In genomic region chr16:94085603-94086285, GRCm38 (mm10) we compare ENCODE assay signal across 8 mouse cellular contexts. TPM values are rescaled to one million over a fixed set of nuclear protein-coding genes. Genes with fewer than 3 reads are reported as not detected.
DNase-seq lines count a peak whose midpoint lies in the region; ATAC-seq and TF ChIP-seq lines count a peak whose summit lies in the region.

No protein-coding gene starts in this region.

- no peak for TF ChIP-seq POLR2A in small intestine, adult 2 months (IDR thresholded peaks at IDR 0.05; ENCODE audit: low read depth, low read length)
- TF ChIP-seq POLR2A in thymus, adult 2 months (IDR thresholded peaks at IDR 0.05; ENCODE audit: control insufficient read depth, extremely low read depth, insufficient read depth, low read length, poor library complexity), result no peak

- peak overlapping the region; percentile 62 for H3K4me2 ChIP-seq in liver, embryonic 11.5 days
- H3K4me2 ChIP-seq in embryonic facial prominence, embryonic 12.5 days (replicated peaks), result peak overlapping the region; percentile 63

- peak overlapping the region; percentile 39 for H3K4me3 ChIP-seq in liver, embryonic 11.5 days (ENCODE audit: low read depth, low read length)
- peak overlapping the region; percentile 40 for H3K4me3 ChIP-seq in embryonic facial prominence, embryonic 12.5 days
- H3K4me3 ChIP-seq in limb, embryonic 10.5 days, result peak overlapping the region; percentile 54
- H3K4me3 ChIP-seq in small intestine, adult 2 months (ENCODE audit: low read depth, low read length), result peak overlapping the region; percentile 49; the same call in 1 of the 2 replicates
- H3K4me3 ChIP-seq in thymus, adult 2 months (ENCODE audit: control insufficient read depth, insufficient read depth, low read length), result no peak overlapping the region

- DNase-seq in liver, embryonic 11.5 days (ENCODE audit: low spot score), result peak; percentile 51
- DNase-seq in liver, result no peak
- peak; percentile 72 for DNase-seq in limb, embryonic 10.5 days (ENCODE audit: low spot score)
- no peak for DNase-seq in adrenal gland, adult 18-20 months (ENCODE audit: low spot score in 2 of 2)
- no peak for DNase-seq in right cerebral cortex, postnatal 14 days
- DNase-seq in thymus, adult 2 months, result no peak

- H3K27me3 ChIP-seq in liver, embryonic 11.5 days (replicated peaks; ENCODE audit: control insufficient read depth, insufficient read depth, low read length), result peaks cover 99% of the 10 kb centered on the region
- H3K27me3 ChIP-seq in embryonic facial prominence, embryonic 12.5 days, result peaks cover 90% of the 10 kb centered on the region
- H3K27me3 ChIP-seq in limb, embryonic 10.5 days (ENCODE audit: low read depth, poor library complexity, severe bottlenecking), result peaks cover 100% of the 10 kb centered on the region
- peaks cover 89% of the 10 kb centered on the region for H3K27me3 ChIP-seq in small intestine, adult 2 months (ENCODE audit: control insufficient read depth, insufficient read depth, low read length)
- peaks cover 69% of the 10 kb centered on the region for H3K27me3 ChIP-seq in thymus, adult 2 months (ENCODE audit: control insufficient read depth, insufficient read depth, low read length)

- peaks cover 11% of the 10 kb centered on the region for H3K4me1 ChIP-seq in liver, embryonic 11.5 days (replicated peaks; ENCODE audit: control insufficient read depth, insufficient read depth, low read length)
- peaks cover 13% of the 10 kb centered on the region for H3K4me1 ChIP-seq in embryonic facial prominence, embryonic 12.5 days
- H3K4me1 ChIP-seq in limb, embryonic 10.5 days, result peaks cover 43% of the 10 kb centered on the region
- H3K4me1 ChIP-seq in small intestine, adult 2 months (ENCODE audit: control insufficient read depth, insufficient read depth, insufficient read length, low read length), result peaks cover 10% of the 10 kb centered on the region; the same call in 1 of the 2 replicates
- H3K4me1 ChIP-seq in thymus, adult 2 months (replicated peaks; ENCODE audit: control insufficient read depth, insufficient read depth, low read length), result peaks cover 6% of the 10 kb centered on the region

- no peaks in the 10 kb centered on the region for H3K9me3 ChIP-seq in liver, embryonic 11.5 days (ENCODE audit: control insufficient read depth, low read length)
- no peaks in the 10 kb centered on the region for H3K9me3 ChIP-seq in embryonic facial prominence, embryonic 12.5 days
- no peaks in the 10 kb centered on the region for H3K9me3 ChIP-seq in limb, embryonic 10.5 days (replicated peaks)

- H3K9ac ChIP-seq in liver, embryonic 11.5 days (ENCODE audit: low read depth, low read length), result no peak overlapping the region
- peak overlapping the region; percentile 52 for H3K9ac ChIP-seq in embryonic facial prominence, embryonic 12.5 days

- H3K27ac ChIP-seq in liver, embryonic 11.5 days (ENCODE audit: low read depth, low read length), result no peak overlapping the region
- peak overlapping the region; percentile 63; the same call in 1 of the 2 replicates for H3K27ac ChIP-seq in embryonic facial prominence, embryonic 12.5 days
- peak overlapping the region; percentile 80 for H3K27ac ChIP-seq in limb, embryonic 10.5 days
- H3K27ac ChIP-seq in small intestine, adult 2 months (ENCODE audit: insufficient read depth, low read depth, low read length), result no peak overlapping the region
- H3K27ac ChIP-seq in thymus, adult 2 months (ENCODE audit: control insufficient read depth, insufficient read depth, low read length), result no peak overlapping the region

- no peaks in the 10 kb centered on the region for H3K36me3 ChIP-seq in liver, embryonic 11.5 days (ENCODE audit: control insufficient read depth, insufficient read depth, low read length)
- no peaks in the 10 kb centered on the region for H3K36me3 ChIP-seq in embryonic facial prominence, embryonic 12.5 days
- no peaks in the 10 kb centered on the region for H3K36me3 ChIP-seq in limb, embryonic 10.5 days
- no peaks in the 10 kb centered on the region for H3K36me3 ChIP-seq in small intestine, adult 2 months (ENCODE audit: control insufficient read depth, insufficient read depth, low read length)
- no peaks in the 10 kb centered on the region for H3K36me3 ChIP-seq in thymus, adult 2 months (ENCODE audit: control insufficient read depth, insufficient read depth, low read length)

- no peak for ATAC-seq in liver, embryonic 11.5 days (replicated peaks; ENCODE audit: low FRiP score)
- ATAC-seq in embryonic facial prominence, embryonic 12.5 days (ENCODE audit: insufficient number of reproducible peaks, insufficient read depth, low FRiP score, low TSS enrichment), result 0 out of 2 replicates have a peak, but pooled peaks have one; percentile 5

- under 1% methylated on average over 57 of the region's 57 CpGs for WGBS in liver, embryonic 11.5 days
- WGBS in embryonic facial prominence, embryonic 12.5 days, result under 1% methylated on average over 57 of the region's 57 CpGs
- WGBS in limb, embryonic 10.5 days, result 1% methylated on average over 57 of the region's 57 CpGs
- WGBS in small intestine, adult 2 months, result 3% methylated on average over 57 of the region's 57 CpGs
- WGBS in thymus, adult 2 months, result 4% methylated on average over 57 of the region's 57 CpGs

- no peak for TF ChIP-seq CTCF in small intestine, adult 2 months (IDR thresholded peaks at IDR 0.05; ENCODE audit: extremely low read depth, insufficient read length, insufficient replicate concordance, low read depth, low read length)
- no peak for TF ChIP-seq CTCF in thymus, adult 2 months (IDR thresholded peaks at IDR 0.05; ENCODE audit: borderline replicate concordance, control insufficient read depth, extremely low read depth, insufficient read depth, low read length, poor library complexity)

RNA-seq across cellular contexts. Expression of gene Sim2, which starts 1.0 kb away (rescaled TPM):
- polyA plus RNA-seq in liver, embryonic 11.5 days (2014; fragmentation: Nextera tagmentation; extraction: Ambion mirVana), result 0.04 and 0.15 TPM in 2 replicates
- 4.3 and 5.0 TPM in 2 replicates for polyA plus RNA-seq in embryonic facial prominence, embryonic 12.5 days (2016; fragmentation: Nextera tagmentation; extraction: Ambion mirVana)
- 2.2 and 2.9 TPM in 2 replicates for polyA plus RNA-seq in limb, embryonic 10.5 days (2016; fragmentation: Nextera tagmentation; extraction: Ambion mirVana)
- polyA plus RNA-seq in small intestine, adult 2 months (2012; rRNA removed), result 0.03 TPM in 1 of 2 replicates, not detected in the other
- not detected for total RNA-seq in adrenal gland, adult 18-20 months (2021)
- 0.07 and 0.09 TPM in 2 replicates for polyA plus RNA-seq in thymus, adult 2 months (2012; rRNA removed)

Comparison
In these comparisons a context has a peak if more than half of its experiments do, and no peak if none do; other contexts are left out.
1. DNase-seq: peak in liver, embryonic 11.5 days (single experiment) and limb, embryonic 10.5 days (single experiment); none in liver (single experiment), adrenal gland, adult 18-20 months (0 of 2), right cerebral cortex, postnatal 14 days (single experiment) and thymus, adult 2 months (single experiment).
2. H3K27ac ChIP-seq: peak in embryonic facial prominence, embryonic 12.5 days (single experiment) and limb, embryonic 10.5 days (single experiment); none in liver, embryonic 11.5 days (single experiment), small intestine, adult 2 months (single experiment) and thymus, adult 2 months (single experiment).